Mouse (Mus musculus) stomach, postnatal 0 days (tissue): Measurements from ENCODE around the gene Afap1l2.

ENCODE experiments used
- CTCF ChIP-seq: IDR thresholded peaks from 2 replicates; pipeline ENCODE4 v1.5.1; 2016; ENCODE audit warnings: antibody characterized with exemption, low read depth, mild to moderate bottlenecking, moderate library complexity
- EP300 ChIP-seq: optimal IDR thresholded peaks from 2 replicates; pipeline ENCODE3; 2016; ENCODE audit warnings: antibody characterized with exemption

DNA sequence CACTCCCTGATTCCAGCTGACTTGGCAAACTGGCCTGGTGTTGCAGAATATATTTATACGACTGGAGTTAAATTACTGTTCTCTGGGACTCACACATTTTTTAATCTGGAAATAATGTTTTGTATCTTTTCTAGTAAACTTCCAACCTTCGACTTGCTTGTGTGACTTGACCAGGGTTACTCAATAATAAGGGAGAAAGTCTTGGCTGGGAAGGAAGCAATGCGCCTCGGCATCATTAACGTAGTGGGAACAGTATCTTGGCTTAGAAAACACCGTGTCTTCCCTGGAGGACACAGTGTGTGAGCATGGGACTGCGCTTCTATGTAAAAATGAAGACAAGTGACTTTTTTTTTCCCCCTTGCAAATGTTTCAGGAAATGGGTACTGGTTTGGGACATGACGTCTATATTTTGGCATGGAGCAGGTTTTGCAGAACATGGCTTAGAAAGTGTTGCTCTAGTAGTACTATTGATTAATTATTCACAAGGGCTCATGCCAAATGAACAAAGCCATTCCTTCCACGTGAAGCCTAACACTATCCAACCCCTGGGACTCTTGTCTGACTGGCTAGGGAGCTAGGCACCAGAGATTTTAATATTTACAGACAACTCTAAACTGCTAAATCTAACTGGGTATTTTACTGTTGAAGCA, 39.8 kb upstream of the Afap1l2 start:
- no peak for TF ChIP-seq EP300
- no peak for TF ChIP-seq CTCF
